Mouse (Mus musculus): ENCODE measurements around the gene Rnf208.

DNA sequence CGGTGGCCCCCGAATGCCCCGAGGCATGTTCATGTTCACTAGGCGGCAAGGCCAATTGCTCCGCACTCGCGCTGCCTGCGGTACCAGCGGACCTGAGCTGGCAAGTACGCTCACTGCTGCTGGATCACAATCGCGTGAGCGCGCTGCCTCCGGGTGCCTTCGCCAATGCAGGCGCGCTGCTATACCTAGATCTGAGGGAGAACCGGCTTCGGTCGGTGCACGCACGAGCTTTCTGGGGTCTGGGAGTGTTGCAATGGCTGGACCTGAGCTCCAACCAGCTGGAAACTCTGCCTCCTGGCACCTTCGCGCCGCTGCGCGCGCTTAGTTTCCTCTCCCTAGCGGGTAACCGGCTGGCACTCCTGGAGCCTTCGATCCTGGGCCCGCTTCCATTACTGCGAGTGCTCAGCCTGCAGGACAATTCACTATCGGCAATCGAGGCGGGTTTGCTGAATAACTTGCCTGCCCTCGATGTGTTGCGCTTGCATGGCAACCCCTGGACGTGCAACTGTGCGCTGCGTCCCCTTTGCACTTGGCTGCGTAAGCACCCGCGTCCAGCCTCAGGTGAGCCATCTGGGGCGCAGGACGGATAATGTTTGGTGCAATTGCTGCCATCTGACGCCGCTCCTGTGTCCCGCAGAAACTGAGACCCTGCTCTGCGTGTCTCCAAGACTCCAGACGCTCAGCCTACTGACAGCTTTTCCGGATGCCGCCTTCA, 48.2 kb downstream of the Rnf208 start:
- TF ChIP-seq POLR2A (IDR thresholded peaks at IDR 0.05; ENCODE audit: borderline replicate concordance, insufficient read depth, low read length) (peak; percentile 45; the same call in 1 of the 2 replicates), CTCF (IDR thresholded peaks at IDR 0.05; ENCODE audit: borderline replicate concordance, insufficient read depth, low read depth, low read length) (no peak)

Measured in cerebellum, adult 2 months (tissue).